Mouse (Mus musculus): ENCODE measurements around the gene Olfr1351. TPM values are rescaled to one million over a fixed set of nuclear protein-coding genes. Genes with fewer than 3 reads are reported as not detected.
"Not testable (repeated sequence)": the region's sequence is repeated elsewhere in the genome, so short reads cannot be mapped to it uniquely, and the experiment has no call there.

The Olfr1351 gene
- polyA plus RNA-seq (2015; fragmentation: Nextera tagmentation; extraction: Ambion mirVana): not detected in 2 replicates

- 63% methylated on average over 1 of the region's 1 CpGs for WGBS
- no peak within 1 kb of the TSS for H3K4me3 ChIP-seq (ENCODE audit: low read length)
- no peaks in the 10 kb centered on the region for H3K9me3 ChIP-seq (replicated peaks; ENCODE audit: control insufficient read depth, low read length)
- H3K9ac ChIP-seq (ENCODE audit: low read length): no peak within 1 kb of the TSS
- H3K4me2 ChIP-seq (ENCODE audit: low read depth, low read length): no peak within 1 kb of the TSS
- no peak for ATAC-seq (replicated peaks; ENCODE audit: extremely low read depth, insufficient read depth, low FRiP score)
- no peak within 1 kb of the TSS for H3K27ac ChIP-seq (ENCODE audit: low read length)
- no peaks in the 10 kb centered on the region for H3K27me3 ChIP-seq (ENCODE audit: control insufficient read depth, insufficient read depth, low read length)
- no peaks in the 10 kb centered on the region for H3K36me3 ChIP-seq (ENCODE audit: control insufficient read depth, insufficient read depth)
- H3K4me1 ChIP-seq (ENCODE audit: control insufficient read depth, insufficient read depth, low read length): no peaks in the 10 kb centered on the region
Measured at GRCm38 (mm10) chr10:79012172-79012571, at the start of gene Olfr1351. Gene Olfr1351, plus strand, starts transcription at chr10:79012472.

- H3K36me3 ChIP-seq (ENCODE audit: control insufficient read depth, insufficient read depth); H3K27me3 ChIP-seq (ENCODE audit: control insufficient read depth, insufficient read depth, low read length); H3K4me2 ChIP-seq (ENCODE audit: low read depth, low read length); H3K27ac ChIP-seq (ENCODE audit: low read length); H3K4me3 ChIP-seq (ENCODE audit: low read length); ATAC-seq (replicated peaks; ENCODE audit: extremely low read depth, insufficient read depth, low FRiP score); H3K9ac ChIP-seq (ENCODE audit: low read length); H3K4me1 ChIP-seq (ENCODE audit: control insufficient read depth, insufficient read depth, low read length); H3K9me3 ChIP-seq (replicated peaks; ENCODE audit: control insufficient read depth, low read length): not testable (repeated sequence)
Measured at GRCm38 (mm10) chr10:78963009-78963408, 49.3 kb upstream of the Olfr1351 start, which contains the start of gene Olfr1353. Gene Olfr1353, plus strand, starts transcription at chr10:78963309.

DNA sequence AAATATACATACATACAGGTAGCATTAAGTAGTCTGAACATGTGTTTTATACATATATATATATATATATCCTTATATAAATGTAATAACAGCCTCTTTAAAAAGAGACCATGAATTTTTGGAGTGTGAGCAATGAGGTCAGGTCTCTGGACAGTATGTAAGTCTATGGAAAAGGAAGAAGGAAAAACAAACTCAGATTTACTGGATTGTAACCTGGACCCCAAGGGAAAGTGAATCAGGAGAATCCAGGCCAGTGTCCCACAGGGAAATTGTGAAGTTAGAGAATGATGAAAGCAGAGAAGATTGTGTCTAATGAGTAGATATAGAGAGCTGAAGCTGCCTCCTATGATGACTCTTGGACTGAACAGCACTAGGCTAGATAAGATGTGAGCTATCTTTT is 31.5 kb upstream of the Olfr1351 start, which contains the start of gene Olfr1352:
Olfr1352 (plus strand) TSS at position 301 of the 400 bp plus-strand sequence.
- Histone ChIP-seq H3K9me3 (replicated peaks; ENCODE audit: control insufficient read depth, low read length) (no peaks in the 10 kb centered on the region), H3K9ac (ENCODE audit: low read length) (no peak within 1 kb of the TSS), H3K36me3 (ENCODE audit: control insufficient read depth, insufficient read depth) (no peaks in the 10 kb centered on the region), H3K27me3 (ENCODE audit: control insufficient read depth, insufficient read depth, low read length) (no peaks in the 10 kb centered on the region), H3K4me1 (ENCODE audit: control insufficient read depth, insufficient read depth, low read length) (no peaks in the 10 kb centered on the region), H3K4me2 (ENCODE audit: low read depth, low read length) (no peak within 1 kb of the TSS), H3K4me3 (ENCODE audit: low read length) (no peak within 1 kb of the TSS), H3K27ac (ENCODE audit: low read length) (no peak within 1 kb of the TSS)
- ATAC-seq (replicated peaks; ENCODE audit: extremely low read depth, insufficient read depth, low FRiP score): no peak

DNA sequence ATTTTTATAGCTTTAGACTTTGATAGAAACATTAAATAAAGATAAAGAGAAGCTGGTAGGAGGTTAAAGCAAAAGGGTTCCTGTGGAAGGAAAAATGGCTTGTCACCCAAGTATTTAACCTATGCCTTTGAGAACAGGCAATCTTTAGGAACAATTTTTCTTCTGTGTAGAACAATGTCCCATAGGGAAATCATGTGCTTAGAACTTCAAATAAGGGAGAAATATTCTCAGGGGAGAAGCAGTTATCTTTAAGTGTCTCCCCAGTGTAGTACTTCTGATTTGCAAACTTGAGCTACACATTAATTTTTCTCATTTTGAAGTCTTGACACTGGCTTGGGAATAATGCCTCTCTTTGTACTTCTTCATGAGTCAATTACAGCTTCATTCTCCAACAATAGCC is 16.2 kb downstream of the Olfr1351 start, which contains the start of gene Olfr57:
Olfr57 (plus strand) TSS at position 301 of the 400 bp plus-strand sequence.
- H3K4me1 ChIP-seq (ENCODE audit: control insufficient read depth, insufficient read depth, low read length): no peaks in the 10 kb centered on the region
- H3K36me3 ChIP-seq (ENCODE audit: control insufficient read depth, insufficient read depth): no peaks in the 10 kb centered on the region
- H3K27ac ChIP-seq (ENCODE audit: low read length): no peak within 1 kb of the TSS
- H3K9me3 ChIP-seq (replicated peaks; ENCODE audit: control insufficient read depth, low read length): no peaks in the 10 kb centered on the region; the same call in 1 of the 2 replicates
- no peak within 1 kb of the TSS for H3K4me3 ChIP-seq (ENCODE audit: low read length)
- H3K9ac ChIP-seq (ENCODE audit: low read length): no peak within 1 kb of the TSS
- ATAC-seq (replicated peaks; ENCODE audit: extremely low read depth, insufficient read depth, low FRiP score): no peak
- no peaks in the 10 kb centered on the region for H3K27me3 ChIP-seq (ENCODE audit: control insufficient read depth, insufficient read depth, low read length)
- no peak within 1 kb of the TSS for H3K4me2 ChIP-seq (ENCODE audit: low read depth, low read length)

GRCm38 (mm10) chr10:79042457-79042856 is 30.2 kb downstream of the Olfr1351 start:
- not testable (repeated sequence) for H3K9ac ChIP-seq (ENCODE audit: low read length); H3K4me2 ChIP-seq (ENCODE audit: low read depth, low read length); H3K9me3 ChIP-seq (replicated peaks; ENCODE audit: control insufficient read depth, low read length); H3K4me1 ChIP-seq (ENCODE audit: control insufficient read depth, insufficient read depth, low read length); H3K27ac ChIP-seq (ENCODE audit: low read length); ATAC-seq (replicated peaks; ENCODE audit: extremely low read depth, insufficient read depth, low FRiP score); H3K27me3 ChIP-seq (ENCODE audit: control insufficient read depth, insufficient read depth, low read length); H3K36me3 ChIP-seq (ENCODE audit: control insufficient read depth, insufficient read depth); H3K4me3 ChIP-seq (ENCODE audit: low read length)
- 73% methylated on average over 2 of the region's 2 CpGs for WGBS

- H3K27ac ChIP-seq (ENCODE audit: low read length); H3K27me3 ChIP-seq (ENCODE audit: control insufficient read depth, insufficient read depth, low read length); H3K9me3 ChIP-seq (replicated peaks; ENCODE audit: control insufficient read depth, low read length); H3K4me2 ChIP-seq (ENCODE audit: low read depth, low read length); ATAC-seq (replicated peaks; ENCODE audit: extremely low read depth, insufficient read depth, low FRiP score); H3K9ac ChIP-seq (ENCODE audit: low read length); H3K4me1 ChIP-seq (ENCODE audit: control insufficient read depth, insufficient read depth, low read length); H3K4me3 ChIP-seq (ENCODE audit: low read length): not testable (repeated sequence)
- peaks cover 10% of the 10 kb centered on the region for H3K36me3 ChIP-seq (ENCODE audit: control insufficient read depth, insufficient read depth)
- 34% methylated on average over 3 of the region's 3 CpGs for WGBS
Measured at GRCm38 (mm10) chr10:79057370-79057769, 45.1 kb downstream of the Olfr1351 start.

Other genes with a start within 250 kb of the Olfr1351 start
- 0.16 and 0.27 TPM in 2 replicates for gene Slc1a6, start 232.0 kb upstream of the Olfr1351 start, polyA plus RNA-seq (2015; fragmentation: Nextera tagmentation; extraction: Ambion mirVana)
- gene Olfr1356, start 160.3 kb upstream of the Olfr1351 start, polyA plus RNA-seq (2015; fragmentation: Nextera tagmentation; extraction: Ambion mirVana): not detected in 2 replicates
- gene Olfr1355, start 136.9 kb upstream of the Olfr1351 start, polyA plus RNA-seq (2015; fragmentation: Nextera tagmentation; extraction: Ambion mirVana): not detected in 2 replicates
- gene Olfr1354, start 99.3 kb upstream of the Olfr1351 start, polyA plus RNA-seq (2015; fragmentation: Nextera tagmentation; extraction: Ambion mirVana): not detected in 2 replicates
- not detected in 2 replicates for gene Olfr8, start 61.8 kb upstream of the Olfr1351 start, polyA plus RNA-seq (2015; fragmentation: Nextera tagmentation; extraction: Ambion mirVana)
- not detected in 2 replicates for gene Olfr1353, start 49.2 kb upstream of the Olfr1351 start, polyA plus RNA-seq (2015; fragmentation: Nextera tagmentation; extraction: Ambion mirVana)
- not detected in 2 replicates for gene Olfr1352, start 31.4 kb upstream of the Olfr1351 start, polyA plus RNA-seq (2015; fragmentation: Nextera tagmentation; extraction: Ambion mirVana)
- not detected in 2 replicates for gene Olfr57, start 16.3 kb downstream of the Olfr1351 start, polyA plus RNA-seq (2015; fragmentation: Nextera tagmentation; extraction: Ambion mirVana)
- gene 2610008E11Rik, start 85.1 kb downstream of the Olfr1351 start, polyA plus RNA-seq (2015; fragmentation: Nextera tagmentation; extraction: Ambion mirVana): 16.8 and 17.5 TPM in 2 replicates
- gene Vmn2r80, start 136.3 kb downstream of the Olfr1351 start, polyA plus RNA-seq (2015; fragmentation: Nextera tagmentation; extraction: Ambion mirVana): not detected in 2 replicates
- not detected in 2 replicates for gene Vmn2r81, start 235.2 kb downstream of the Olfr1351 start, polyA plus RNA-seq (2015; fragmentation: Nextera tagmentation; extraction: Ambion mirVana)